Mouse (Mus musculus) liver, adult 2 months (tissue): ENCODE results near the gene Tmem216.

ENCODE experiments used
- CTCF ChIP-seq: fragments of 200-500 bp; IDR thresholded peaks from 2 replicates; pipeline ENCODE4 v1.5.1; 2011; ENCODE audit warnings: low read depth, low read length, control low read depth
- POLR2A ChIP-seq: fragments of 200-500 bp; IDR thresholded peaks from 2 replicates; pipeline ENCODE4 v1.6.1; 2011; ENCODE audit warnings: low read length, control low read depth; ENCODE audit not compliant: insufficient read depth; ENCODE audit errors: extremely low read depth

GRCm38 (mm10) chr19:10562351-10562750, 6.3 kb upstream of the Tmem216 start:
- TF ChIP-seq POLR2A (no peak), CTCF (no peak)
